Mouse (Mus musculus): ENCODE results near the gene Ctnnd1. TPM values are rescaled to one million over a fixed set of nuclear protein-coding genes. Genes with fewer than 3 reads are reported as not detected.

The Ctnnd1 gene
- polyA plus RNA-seq (2012; rRNA removed): 19.9 and 24.3 TPM in 2 replicates

GRCm38 (mm10) chr2:84650464-84651195 is at the start of gene Ctnnd1:
Gene Ctnnd1, minus strand, starts transcription at chr2:84650765.
- Histone ChIP-seq H3K4me3 (ENCODE audit: control insufficient read depth, low read depth, low read length) (peak within 1 kb of the TSS; percentile 86), H3K27ac (ENCODE audit: control insufficient read depth, insufficient read depth, low read depth, low read length) (peak within 1 kb of the TSS; percentile 87), H3K36me3 (ENCODE audit: control insufficient read depth, insufficient read depth, low read length) (no peaks in the 10 kb centered on the region), H3K27me3 (ENCODE audit: control insufficient read depth, insufficient read depth, low read length) (no peaks in the 10 kb centered on the region), H3K4me1 (ENCODE audit: control insufficient read depth, insufficient read depth, low read length) (peaks cover 6% of the 10 kb centered on the region)
- TF ChIP-seq POLR2A (IDR thresholded peaks at IDR 0.05; ENCODE audit: control insufficient read depth, low read depth, low read length) (peak; percentile 78), CTCF (IDR thresholded peaks at IDR 0.05; ENCODE audit: control insufficient read depth, insufficient read depth, insufficient replicate concordance, low read depth, low read length) (no peak)

- H3K4me3 ChIP-seq (ENCODE audit: control insufficient read depth, low read depth, low read length): no peak overlapping the region
- H3K27ac ChIP-seq (ENCODE audit: control insufficient read depth, insufficient read depth, low read depth, low read length): no peak overlapping the region
- H3K36me3 ChIP-seq (ENCODE audit: control insufficient read depth, insufficient read depth, low read length): peaks cover 6% of the 10 kb centered on the region
- H3K4me1 ChIP-seq (ENCODE audit: control insufficient read depth, insufficient read depth, low read length): no peaks in the 10 kb centered on the region
- no peaks in the 10 kb centered on the region for H3K27me3 ChIP-seq (ENCODE audit: control insufficient read depth, insufficient read depth, low read length)
- TF ChIP-seq POLR2A (IDR thresholded peaks at IDR 0.05; ENCODE audit: control insufficient read depth, low read depth, low read length): no peak
Measured at GRCm38 (mm10) chr2:84695007-84695695, 44.6 kb upstream of the Ctnnd1 start.

- Histone ChIP-seq H3K36me3 (ENCODE audit: control insufficient read depth, insufficient read depth, low read length) (peaks cover 4% of the 10 kb centered on the region), H3K27ac (ENCODE audit: control insufficient read depth, insufficient read depth, low read depth, low read length) (no peak overlapping the region), H3K27me3 (ENCODE audit: control insufficient read depth, insufficient read depth, low read length) (no peaks in the 10 kb centered on the region), H3K4me3 (ENCODE audit: control insufficient read depth, low read depth, low read length) (no peak overlapping the region), H3K4me1 (ENCODE audit: control insufficient read depth, insufficient read depth, low read length) (no peaks in the 10 kb centered on the region)
- no peak for TF ChIP-seq CTCF (IDR thresholded peaks at IDR 0.05; ENCODE audit: control insufficient read depth, insufficient read depth, insufficient replicate concordance, low read depth, low read length)
- TF ChIP-seq POLR2A (IDR thresholded peaks at IDR 0.05; ENCODE audit: control insufficient read depth, low read depth, low read length): no peak
Measured at GRCm38 (mm10) chr2:84690050-84690449, 39.5 kb upstream of the Ctnnd1 start.

- peaks cover 2% of the 10 kb centered on the region; the same call in 1 of the 2 replicates for H3K36me3 ChIP-seq (ENCODE audit: control insufficient read depth, insufficient read depth, low read length)
- no peak for TF ChIP-seq CTCF (IDR thresholded peaks at IDR 0.05; ENCODE audit: control insufficient read depth, insufficient read depth, insufficient replicate concordance, low read depth, low read length)
- no peak for TF ChIP-seq POLR2A (IDR thresholded peaks at IDR 0.05; ENCODE audit: control insufficient read depth, low read depth, low read length)
- H3K4me1 ChIP-seq (ENCODE audit: control insufficient read depth, insufficient read depth, low read length): no peaks in the 10 kb centered on the region
- H3K27me3 ChIP-seq (ENCODE audit: control insufficient read depth, insufficient read depth, low read length): no peaks in the 10 kb centered on the region
- H3K4me3 ChIP-seq (ENCODE audit: control insufficient read depth, low read depth, low read length): no peak overlapping the region
- H3K27ac ChIP-seq (ENCODE audit: control insufficient read depth, insufficient read depth, low read depth, low read length): no peak overlapping the region; the same call in 1 of the 2 replicates
Measured at GRCm38 (mm10) chr2:84688080-84688844, 37.7 kb upstream of the Ctnnd1 start.

- TF ChIP-seq POLR2A (IDR thresholded peaks at IDR 0.05; ENCODE audit: control insufficient read depth, low read depth, low read length) (no peak), CTCF (IDR thresholded peaks at IDR 0.05; ENCODE audit: control insufficient read depth, insufficient read depth, insufficient replicate concordance, low read depth, low read length) (no peak)
- Histone ChIP-seq H3K27ac (ENCODE audit: control insufficient read depth, insufficient read depth, low read depth, low read length) (peak overlapping the region; percentile 39), H3K4me3 (ENCODE audit: control insufficient read depth, low read depth, low read length) (no peak overlapping the region), H3K27me3 (ENCODE audit: control insufficient read depth, insufficient read depth, low read length) (no peaks in the 10 kb centered on the region), H3K4me1 (ENCODE audit: control insufficient read depth, insufficient read depth, low read length) (no peaks in the 10 kb centered on the region; the same call in 1 of the 2 replicates), H3K36me3 (ENCODE audit: control insufficient read depth, insufficient read depth, low read length) (no peaks in the 10 kb centered on the region; the same call in 1 of the 2 replicates)
Measured at GRCm38 (mm10) chr2:84682605-84683183, 32.1 kb upstream of the Ctnnd1 start.

- Histone ChIP-seq H3K27me3 (ENCODE audit: control insufficient read depth, insufficient read depth, low read length) (no peaks in the 10 kb centered on the region), H3K36me3 (ENCODE audit: control insufficient read depth, insufficient read depth, low read length) (peaks cover 3% of the 10 kb centered on the region), H3K27ac (ENCODE audit: control insufficient read depth, insufficient read depth, low read depth, low read length) (peak within 1 kb of the TSS; percentile 99)
Measured at GRCm38 (mm10) chr2:84679016-84679415, 28.5 kb upstream of the Ctnnd1 start, which contains the start of gene Tmx2. Gene Tmx2, minus strand, starts transcription at chr2:84679140.

More at GRCm38 (mm10) chr2:84679016-84679415, 28.5 kb upstream of the Ctnnd1 start, which contains the start of gene Tmx2:
- peak within 1 kb of the TSS; percentile 100 for H3K4me3 ChIP-seq (ENCODE audit: control insufficient read depth, low read depth, low read length)
- TF ChIP-seq POLR2A (IDR thresholded peaks at IDR 0.05; ENCODE audit: control insufficient read depth, low read depth, low read length) (no peak), CTCF (IDR thresholded peaks at IDR 0.05; ENCODE audit: control insufficient read depth, insufficient read depth, insufficient replicate concordance, low read depth, low read length) (no peak)
- H3K4me1 ChIP-seq (ENCODE audit: control insufficient read depth, insufficient read depth, low read length): peaks cover 2% of the 10 kb centered on the region; the same call in 1 of the 2 replicates

Measured in testis, adult 2 months (tissue).